Mouse (Mus musculus) spleen, adult 2 months (tissue): ENCODE data around the gene Ak1. TPM values are rescaled to one million over a fixed set of nuclear protein-coding genes. Genes with fewer than 3 reads are reported as not detected.

ENCODE experiments used
- DNase-seq, 2 experiments: peaks; one replicate each; pipeline versions ENCODE4 v3.0.0 to v3.0.0-alpha.2; 2012 to 2021; ENCODE audit warnings: low spot score in 2 of 2, low read depth in 1 of 2
- H3K27ac ChIP-seq: fragments of 200-500 bp; 2 replicates; pipeline ENCODE4 v1.5.1; 2012; ENCODE audit warnings: low read length, inconsistent platforms; ENCODE audit not compliant: insufficient read depth
- H3K27me3 ChIP-seq: fragments of 200-500 bp; 2 replicates; pipeline ENCODE4 v1.6.1; 2012; ENCODE audit warnings: mild to moderate bottlenecking, moderate library complexity, low read length, inconsistent platforms; ENCODE audit not compliant: control insufficient read depth, insufficient read depth
- H3K36me3 ChIP-seq: fragments of 200-500 bp; 2 replicates; pipeline ENCODE4 v1.6.1; 2012; ENCODE audit warnings: mild to moderate bottlenecking, low read length, inconsistent platforms; ENCODE audit not compliant: control insufficient read depth, insufficient read depth
- H3K4me1 ChIP-seq: fragments of 200-500 bp; 2 replicates; pipeline ENCODE4 v1.6.1; 2011; ENCODE audit warnings: inconsistent platforms; ENCODE audit not compliant: control insufficient read depth, insufficient read depth, insufficient read length
- H3K4me3 ChIP-seq: fragments of 200-500 bp; 2 replicates; pipeline ENCODE4 v1.5.1; 2011; ENCODE audit warnings: mild to moderate bottlenecking, inconsistent platforms; ENCODE audit not compliant: insufficient read depth, insufficient read length; ENCODE audit errors: extremely low read depth
- CTCF ChIP-seq: fragments of 200-500 bp; IDR thresholded peaks from 2 replicates; pipeline ENCODE4 v1.5.1; 2011; ENCODE audit warnings: mild to moderate bottlenecking, inconsistent platforms; ENCODE audit not compliant: insufficient read depth, insufficient read length, insufficient replicate concordance; ENCODE audit errors: extremely low read depth
- POLR2A ChIP-seq: fragments of 200-500 bp; IDR thresholded peaks from 2 replicates; pipeline ENCODE4 v1.6.1; 2011; ENCODE audit warnings: low read depth, low read length, inconsistent platforms
- WGBS: fragments of 180-500 bp; shearing (Covaris S2); methylation state at CpG from one replicate; pipeline ENCODE4 v1.1.7; 2018; 5-methylcytosine and 5-hydroxymethylcytosine counted together
- polyA plus RNA-seq: library from polyadenylated mRNA; depleted of rRNA; stranded (reverse); fragments of >200 nt; gene quantifications from 2 replicates; pipeline ENCODE4 v1.2.3, GENCODE M21; 2012

The Ak1 gene
- polyA plus RNA-seq, 1 experiment, result 6.3 TPM

- 54% methylated on average over 25 of the region's 30 CpGs for WGBS
- TF ChIP-seq POLR2A, result no peak
- no peak for TF ChIP-seq CTCF
- DNase-seq, result no peak
- Histone ChIP-seq H3K4me3 (no peak overlapping the region), H3K4me1 (peaks cover 5% of the 10 kb centered on the region; the same call in 1 of the 2 replicates), H3K27ac (no peak overlapping the region), H3K36me3 (no peaks in the 10 kb centered on the region), H3K27me3 (peaks cover 1% of the 10 kb centered on the region; the same call in 1 of the 2 replicates)
Observed at GRCm38 (mm10) chr2:32578146-32579046, 43.2 kb upstream of the Ak1 start.

DNA sequence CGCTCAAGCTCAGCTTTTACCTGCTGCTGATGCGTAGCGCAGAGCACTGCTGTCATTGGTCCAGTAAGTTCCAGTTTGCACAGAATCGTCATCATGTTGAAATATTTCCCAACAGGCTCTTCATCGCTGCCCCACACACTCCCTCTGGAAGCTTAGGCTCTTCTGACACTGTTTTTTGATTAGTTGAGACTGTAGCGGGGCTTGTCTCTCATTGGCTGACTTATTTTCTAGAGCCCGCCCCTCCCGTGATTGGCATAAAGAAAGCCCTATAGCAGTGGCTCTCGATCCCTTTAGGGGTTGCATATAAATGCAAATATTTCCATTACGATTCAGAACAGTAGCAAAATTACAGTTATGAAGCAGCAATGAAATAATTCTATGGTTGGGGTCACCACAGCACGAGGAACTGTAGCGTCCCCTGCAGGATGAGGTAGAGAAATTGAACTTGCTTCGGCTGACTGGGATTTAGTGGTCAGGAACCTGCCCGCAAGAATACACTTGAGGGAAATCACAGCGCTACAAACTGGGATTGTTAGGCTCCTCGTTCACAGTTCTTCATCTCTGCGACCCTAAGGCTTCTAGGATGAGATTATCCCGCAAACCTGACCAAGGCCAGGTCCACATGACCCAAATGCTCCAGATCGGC, 40.0 kb upstream of the Ak1 start:
- WGBS, result 56% methylated on average over 19 of the region's 19 CpGs
- no peak for DNase-seq
- no peak overlapping the region for H3K27ac ChIP-seq
- H3K4me3 ChIP-seq, result no peak overlapping the region
- H3K4me1 ChIP-seq, result peaks cover 2% of the 10 kb centered on the region; the same call in 1 of the 2 replicates
- H3K36me3 ChIP-seq, result no peaks in the 10 kb centered on the region
- TF ChIP-seq CTCF, result no peak
- no peak for TF ChIP-seq POLR2A
- peaks cover 1% of the 10 kb centered on the region; the same call in 1 of the 2 replicates for H3K27me3 ChIP-seq

DNA sequence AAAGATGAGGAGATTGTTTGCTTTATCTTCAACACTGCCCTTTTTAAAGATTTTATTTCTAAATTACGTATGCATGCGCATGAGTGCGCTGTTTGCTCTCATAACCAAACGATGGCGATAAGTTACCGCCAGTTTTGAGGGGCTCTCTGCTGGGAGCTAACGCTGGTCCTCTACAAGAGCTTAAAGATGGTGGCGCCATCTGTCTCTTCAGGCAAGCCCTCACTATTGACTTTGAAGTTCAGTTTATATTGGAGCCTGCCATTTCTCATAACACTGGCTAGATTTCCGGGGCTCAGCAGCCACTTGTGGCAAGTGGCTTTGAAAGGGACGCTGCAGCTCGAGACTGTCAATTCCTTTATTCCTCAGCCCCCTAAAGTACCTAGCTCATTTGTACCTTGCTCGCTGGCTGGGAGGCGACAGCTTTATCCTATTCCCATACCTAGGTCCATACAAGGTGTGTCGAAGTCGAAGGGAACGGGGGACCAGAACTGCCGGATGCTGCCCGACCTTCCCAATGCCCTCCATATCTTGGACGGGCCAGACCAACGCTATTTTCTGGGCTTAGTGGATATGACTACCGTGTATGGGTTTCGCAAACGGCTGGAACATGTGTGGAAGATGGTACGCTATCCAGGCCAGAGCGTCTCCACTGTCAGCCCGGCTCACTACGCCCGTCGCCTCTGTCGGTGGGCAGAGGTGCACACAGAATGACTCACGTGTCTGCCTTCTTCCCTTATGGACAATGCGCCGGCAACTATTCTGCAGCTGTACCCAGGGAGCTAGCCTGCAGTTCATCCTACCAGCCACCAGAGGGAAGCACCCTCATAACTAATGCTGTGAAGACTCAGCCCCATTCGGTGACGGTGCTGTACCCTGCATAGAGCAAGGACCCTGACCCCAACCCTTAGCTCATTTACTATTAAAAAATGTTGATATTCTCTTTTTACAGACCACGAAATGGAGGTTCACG, 38.4 kb upstream of the Ak1 start:
- DNase-seq, result peak; percentile 63 to 74
- TF ChIP-seq CTCF, result peak; percentile 90; the same call in 1 of the 2 replicates
- TF ChIP-seq POLR2A, result no peak
- 12% methylated on average over 37 of the region's 37 CpGs for WGBS
- Histone ChIP-seq H3K36me3 (no peaks in the 10 kb centered on the region), H3K27ac (no peak overlapping the region), H3K4me1 (peaks cover 5% of the 10 kb centered on the region; the same call in 1 of the 2 replicates), H3K4me3 (peak overlapping the region; percentile 29; the same call in 1 of the 2 replicates), H3K27me3 (peaks cover 1% of the 10 kb centered on the region; the same call in 1 of the 2 replicates)

DNA sequence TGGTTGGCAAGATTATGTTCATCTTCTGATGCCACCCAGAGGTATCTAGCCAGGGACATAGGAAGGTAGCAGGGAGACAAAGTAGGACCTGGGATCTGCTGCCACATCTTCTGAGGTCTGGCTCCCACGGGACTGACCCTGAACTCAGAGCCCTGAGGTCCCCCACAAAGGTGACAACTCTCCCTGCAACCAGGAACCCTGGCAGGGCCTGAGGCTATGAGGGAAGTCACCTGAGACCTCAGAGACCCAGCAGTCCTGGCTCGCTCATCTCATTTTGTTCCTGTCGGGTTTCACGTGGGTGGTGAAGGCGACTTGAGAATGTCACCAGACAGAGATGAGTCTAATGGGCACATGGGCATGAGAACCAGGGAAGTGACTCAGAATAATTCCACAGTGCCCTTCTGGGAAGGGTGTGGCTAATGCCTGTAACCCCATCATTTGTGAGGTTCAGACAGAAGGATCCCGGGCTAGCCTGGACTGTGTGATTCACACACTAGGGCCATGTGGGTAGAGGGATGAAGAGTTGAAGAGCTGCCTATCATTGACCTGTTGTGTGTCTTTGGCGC, 36.3 kb upstream of the Ak1 start:
- WGBS, result 91% methylated on average over 7 of the region's 7 CpGs
- peaks cover 12% of the 10 kb centered on the region for H3K4me1 ChIP-seq
- H3K27ac ChIP-seq, result no peak overlapping the region
- H3K4me3 ChIP-seq, result no peak overlapping the region
- TF ChIP-seq CTCF (no peak), POLR2A (no peak)
- DNase-seq, result no peak
- H3K36me3 ChIP-seq, result peaks cover 6% of the 10 kb centered on the region
- peaks cover 1% of the 10 kb centered on the region; the same call in 1 of the 2 replicates for H3K27me3 ChIP-seq

- Histone ChIP-seq H3K27ac (peak within 1 kb of the TSS; percentile 85), H3K4me3 (peak within 1 kb of the TSS; percentile 86), H3K27me3 (peaks cover 1% of the 10 kb centered on the region; the same call in 1 of the 2 replicates), H3K36me3 (peaks cover 10% of the 10 kb centered on the region), H3K4me1 (peaks cover 12% of the 10 kb centered on the region)
- peak; percentile 85 to 89 for DNase-seq
- WGBS, result under 1% methylated on average over 38 of the region's 38 CpGs
- TF ChIP-seq POLR2A (peak; percentile 27; the same call in 1 of the 2 replicates), CTCF (peak; percentile 30; the same call in 1 of the 2 replicates)
Observed at GRCm38 (mm10) chr2:32586871-32587351, 34.6 kb upstream of the Ak1 start, which contains the start of gene St6galnac4. TSS of gene St6galnac4 (plus strand) at chr2:32587095.

- Histone ChIP-seq H3K4me3 (peak overlapping the region; percentile 86), H3K27ac (peak overlapping the region; percentile 85), H3K27me3 (peaks cover 1% of the 10 kb centered on the region; the same call in 1 of the 2 replicates), H3K4me1 (peaks cover 12% of the 10 kb centered on the region), H3K36me3 (peaks cover 14% of the 10 kb centered on the region)
- TF ChIP-seq CTCF (no peak), POLR2A (no peak)
- WGBS, result 3% methylated on average over 9 of the region's 9 CpGs
- peak; percentile 60 to 66 for DNase-seq
Observed at GRCm38 (mm10) chr2:32587731-32588321, 33.7 kb upstream of the Ak1 start.
